Mouse (Mus musculus): ENCODE measurements around the gene Iqschfp.

GRCm38 (mm10) chr3:68495096-68495735 is 603.2 kb downstream of the Iqschfp start:
- TF ChIP-seq CTCF (IDR thresholded peaks at IDR 0.05; ENCODE audit: extremely low read depth, insufficient read depth, low read length) = no peak
- TF ChIP-seq POLR2A (IDR thresholded peaks at IDR 0.05; ENCODE audit: extremely low read depth, insufficient read depth, low read length) = no peak

All from cortical plate, adult 2 months (tissue).